Mouse (Mus musculus): ENCODE data around the gene Nlrp10.

Gene Nlrp10

GRCm38 (mm10) chr7:108894320-108894719, 35.7 kb downstream of the Nlrp10 start, which contains the start of gene Olfr519:
Olfr519 (minus strand) TSS chr7:108894420.
- DNase-seq (ENCODE audit: low spot score in 2 of 2) = no peak

DNA sequence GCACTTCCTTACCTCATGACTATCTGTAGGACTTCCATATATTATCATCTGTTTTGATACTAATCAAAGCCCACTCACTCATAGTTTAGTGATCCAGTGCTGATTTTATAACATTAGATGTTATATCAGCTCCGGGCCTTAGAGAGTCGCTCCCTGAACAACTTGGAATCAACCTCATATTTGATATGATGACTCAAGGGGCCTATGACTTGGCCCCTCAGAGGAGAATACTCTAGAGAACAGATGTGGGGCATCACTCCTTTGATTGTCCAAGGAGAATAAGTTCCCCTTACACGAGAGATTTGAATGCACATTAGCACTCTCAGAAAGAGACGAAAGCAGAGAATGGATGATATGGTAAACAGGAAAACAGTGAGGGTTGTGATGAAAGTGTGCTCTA, 45.1 kb downstream of the Nlrp10 start, which contains the start of gene Olfr518:
TSS of gene Olfr518 (minus strand) at position 101 of the 400 bp plus-strand sequence.
- no peak for DNase-seq (ENCODE audit: low spot score in 2 of 2)

DNA sequence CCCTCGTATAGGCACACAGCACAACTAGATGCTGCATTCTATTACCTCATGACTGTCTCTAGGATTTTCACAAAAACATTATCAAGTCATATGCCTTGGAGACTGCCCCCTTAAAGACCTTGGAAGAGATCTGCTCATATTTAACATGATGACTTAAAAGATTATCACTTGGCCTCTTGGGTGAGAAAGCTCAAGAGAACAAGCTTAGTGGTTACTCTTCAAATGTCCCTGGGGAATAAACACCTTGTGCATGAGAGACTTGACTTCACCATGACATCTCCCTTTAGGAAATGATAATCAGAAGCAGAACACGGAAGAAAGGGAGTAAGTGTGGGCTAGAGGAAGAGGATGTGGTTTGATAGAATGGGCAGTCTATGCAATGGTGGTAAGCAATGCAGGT, 57.7 kb downstream of the Nlrp10 start, which contains the start of gene Olfr517:
TSS of gene Olfr517 (minus strand) at position 101 of the 400 bp plus-strand sequence.
- no peak for DNase-seq (ENCODE audit: low spot score in 2 of 2)

All from spleen, postnatal 10 days (tissue).